Mouse (Mus musculus) midbrain, postnatal 0 days (tissue): ENCODE results near the gene Arfgef3. TPM values are rescaled to one million over a fixed set of nuclear protein-coding genes. Genes with fewer than 3 reads are reported as not detected.
A peak's percentile ranks its signal among the peaks of the same experiment; 100 is the strongest.

Source experiments
- ATAC-seq: fragments of 200-750 bp; cut with Nextera tagmentation; 2 replicates; pipeline ENCODE4 v1.8.0; 2017; ENCODE audit warnings: moderate number of reproducible peaks, mild to moderate bottlenecking, moderate TSS enrichment, moderate library complexity; ENCODE audit not compliant: low FRiP score
- DNase-seq: peaks from one replicate; pipeline ENCODE4 v3.0.0-alpha.2; 2015; ENCODE audit warnings: low spot score
- H3K27ac ChIP-seq: fragments of 300-500 bp; sonication (generic); 2 replicates; pipeline ENCODE4 v1.5.1; 2014; ENCODE audit warnings: low read depth, mild to moderate bottlenecking, low read length, mixed read lengths
- H3K27me3 ChIP-seq: fragments of 300-500 bp; sonication (generic); 2 replicates; pipeline ENCODE4 v1.6.1; 2014; ENCODE audit warnings: low read length, control low read depth, mixed read lengths; ENCODE audit not compliant: insufficient read depth
- H3K36me3 ChIP-seq: fragments of 300-500 bp; sonication (generic); 2 replicates; pipeline ENCODE4 v1.6.1; 2014; ENCODE audit warnings: low read length, control low read depth, mixed read lengths; ENCODE audit not compliant: insufficient read depth
- H3K4me1 ChIP-seq: fragments of 300-500 bp; sonication (generic); 2 replicates; pipeline ENCODE4 v1.6.1; 2014; ENCODE audit warnings: mild to moderate bottlenecking, control low read depth, antibody characterized with exemption, low read length, mixed read lengths; ENCODE audit not compliant: insufficient read depth
- H3K4me2 ChIP-seq: fragments of 300-500 bp; sonication (generic); 2 replicates; pipeline ENCODE4 v1.6.1; 2014; ENCODE audit warnings: low read depth, mild to moderate bottlenecking, low read length, mixed read lengths; ENCODE audit not compliant: poor library complexity, severe bottlenecking
- H3K4me3 ChIP-seq: fragments of 300-500 bp; sonication (generic); 2 replicates; pipeline ENCODE4 v1.5.1; 2014; ENCODE audit warnings: low read depth, mild to moderate bottlenecking, low read length, moderate library complexity
- H3K9ac ChIP-seq: fragments of 300-500 bp; sonication (generic); replicated peaks from 2 replicates; pipeline ENCODE4 v1.6.1; 2014; ENCODE audit warnings: mild to moderate bottlenecking, low read length, moderate library complexity, mixed read lengths; ENCODE audit not compliant: poor library complexity, severe bottlenecking
- H3K9me3 ChIP-seq: fragments of 300-500 bp; sonication (generic); 2 replicates; pipeline ENCODE4 v1.6.1; 2016; ENCODE audit warnings: low read length, control low read depth
- CTCF ChIP-seq: IDR thresholded peaks from 2 replicates; pipeline ENCODE4 v1.5.1; 2016; ENCODE audit warnings: antibody characterized with exemption, mild to moderate bottlenecking
- whole genome bisulfite sequencing: fragments of 180-500 bp; shearing (Covaris S2); extraction: QIAGEN DNeasy Blood & Tissue Kit; methylation state at CpG from one replicate; pipeline ENCODE4 v1.1.7; 2014; 5-methylcytosine and 5-hydroxymethylcytosine counted together
- polyA plus RNA-seq: library from polyadenylated mRNA; unstranded; fragments of >200 nt; fragmentation: Nextera tagmentation; extraction: Ambion mirVana; gene quantifications from 2 replicates; pipeline ENCODE4 v1.2.1, GENCODE M21; 2015
- total RNA-seq: library from RNA; depleted of rRNA; stranded (reverse); fragments of >200 nt; gene quantifications from 2 replicates; pipeline ENCODE4 v1.2.3, GENCODE M21; 2014

Gene Arfgef3
- total and polyA plus RNA-seq, 2 experiments from 2014 or later, result 6.2 to 37.4 TPM

GRCm38 (mm10) chr10:18602030-18602429 lies 141.7 kb downstream of the Arfgef3 start:
- 0 out of 2 replicates have a peak, but pooled peaks have one; percentile 47 for ATAC-seq
- DNase-seq, result peak; percentile 62
- H3K4me1 ChIP-seq, result no peaks in the 10 kb centered on the region
- no peak overlapping the region for H3K27ac ChIP-seq
- no peak overlapping the region for H3K4me3 ChIP-seq
- H3K9me3 ChIP-seq, result no peaks in the 10 kb centered on the region
- no peaks in the 10 kb centered on the region for H3K27me3 ChIP-seq
- TF ChIP-seq CTCF, result peak; percentile 86
- no peak overlapping the region for H3K9ac ChIP-seq
- H3K36me3 ChIP-seq, result peaks cover 30% of the 10 kb centered on the region
- 25% methylated on average over 4 of the region's 4 CpGs for WGBS
- no peak overlapping the region for H3K4me2 ChIP-seq

- no peak for TF ChIP-seq CTCF
- Histone ChIP-seq H3K4me2 (no peak overlapping the region), H3K36me3 (peaks cover 42% of the 10 kb centered on the region), H3K27ac (no peak overlapping the region), H3K9me3 (no peaks in the 10 kb centered on the region), H3K4me1 (no peaks in the 10 kb centered on the region), H3K9ac (no peak overlapping the region), H3K27me3 (no peaks in the 10 kb centered on the region), H3K4me3 (no peak overlapping the region)
- 93% methylated on average over 6 of the region's 6 CpGs for whole genome bisulfite sequencing
- no peak for DNase-seq
- ATAC-seq, result no peak
Observed at GRCm38 (mm10) chr10:18597601-18598000, 146.1 kb downstream of the Arfgef3 start.

- H3K4me3 ChIP-seq, result no peak overlapping the region
- H3K4me2 ChIP-seq, result no peak overlapping the region
- no peaks in the 10 kb centered on the region for H3K9me3 ChIP-seq
- TF ChIP-seq CTCF, result no peak
- no peak overlapping the region for H3K9ac ChIP-seq
- 92% methylated on average over 5 of the region's 5 CpGs for WGBS
- no peak overlapping the region for H3K27ac ChIP-seq
- no peaks in the 10 kb centered on the region for H3K27me3 ChIP-seq
- no peak for ATAC-seq
- H3K4me1 ChIP-seq, result no peaks in the 10 kb centered on the region
- peaks cover 26% of the 10 kb centered on the region for H3K36me3 ChIP-seq
- DNase-seq, result no peak
Observed at GRCm38 (mm10) chr10:18589455-18589854, 154.3 kb downstream of the Arfgef3 start.

DNA sequence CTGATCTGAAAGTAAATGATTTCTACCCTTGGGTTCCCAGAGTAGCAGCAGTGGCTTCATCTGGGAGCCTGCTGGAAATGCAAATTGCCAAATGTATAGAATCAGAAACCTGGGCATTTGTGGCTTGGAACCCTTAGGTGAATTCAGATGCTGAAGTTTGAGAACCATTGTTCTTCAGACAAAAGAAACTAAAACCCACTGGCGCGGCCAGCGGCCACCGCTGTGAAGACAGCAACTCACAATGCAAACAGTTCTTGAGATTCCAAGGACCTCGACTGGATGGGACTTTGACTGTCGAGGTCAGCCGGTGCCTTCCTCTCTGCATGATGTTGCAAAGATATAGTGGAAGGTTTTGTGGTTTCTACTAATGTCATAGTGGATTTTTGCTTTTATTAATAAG lies 159.6 kb downstream of the Arfgef3 start:
- Histone ChIP-seq H3K27ac (no peak overlapping the region), H3K9me3 (no peaks in the 10 kb centered on the region), H3K4me1 (no peaks in the 10 kb centered on the region), H3K4me3 (no peak overlapping the region), H3K27me3 (no peaks in the 10 kb centered on the region), H3K4me2 (no peak overlapping the region), H3K36me3 (peaks cover 6% of the 10 kb centered on the region; the same call in 1 of the 2 replicates), H3K9ac (no peak overlapping the region)
- DNase-seq, result no peak
- ATAC-seq, result no peak
- no peak for TF ChIP-seq CTCF
- WGBS, result 9% methylated on average over 7 of the region's 7 CpGs

GRCm38 (mm10) chr10:18572581-18572980 lies 171.2 kb downstream of the Arfgef3 start:
- Histone ChIP-seq H3K9ac (no peak overlapping the region), H3K27ac (no peak overlapping the region), H3K9me3 (no peaks in the 10 kb centered on the region), H3K36me3 (no peaks in the 10 kb centered on the region), H3K4me1 (no peaks in the 10 kb centered on the region), H3K4me2 (no peak overlapping the region), H3K27me3 (no peaks in the 10 kb centered on the region), H3K4me3 (no peak overlapping the region)
- TF ChIP-seq CTCF, result peak; percentile 50
- no peak for DNase-seq
- 53% methylated on average over 2 of the region's 2 CpGs for WGBS
- ATAC-seq, result no peak

DNA sequence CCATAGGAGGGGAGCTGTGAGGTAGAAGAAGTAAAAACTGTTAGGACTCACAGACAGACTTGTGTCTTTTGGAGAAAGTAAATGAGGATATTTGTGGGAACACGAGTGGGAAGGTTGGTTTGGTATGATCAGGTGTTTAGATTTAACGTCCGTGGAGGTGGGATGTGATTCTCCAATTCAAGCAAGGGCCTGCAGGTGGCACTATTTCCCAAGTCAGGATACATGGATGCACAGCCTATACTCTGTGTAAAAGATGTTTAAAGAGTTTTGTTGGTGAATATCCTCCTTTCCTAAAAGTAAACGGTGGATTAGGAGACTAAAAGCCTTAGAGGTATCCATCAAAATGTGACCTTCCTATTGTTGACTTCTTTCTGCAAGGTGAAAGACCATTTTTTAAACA lies 180.8 kb downstream of the Arfgef3 start:
- H3K4me3 ChIP-seq, result no peak overlapping the region
- H3K9me3 ChIP-seq, result no peaks in the 10 kb centered on the region
- no peaks in the 10 kb centered on the region for H3K27me3 ChIP-seq
- 5% methylated on average over 4 of the region's 4 CpGs for WGBS
- no peak overlapping the region for H3K27ac ChIP-seq
- no peak overlapping the region for H3K4me2 ChIP-seq
- H3K4me1 ChIP-seq, result no peaks in the 10 kb centered on the region
- no peak overlapping the region for H3K9ac ChIP-seq
- H3K36me3 ChIP-seq, result no peaks in the 10 kb centered on the region
- TF ChIP-seq CTCF, result peak; percentile 79
- DNase-seq (peak; percentile 48), ATAC-seq (no peak)
